Mouse (Mus musculus) limb, embryonic 11.5 days (tissue): ENCODE measurements around the gene Gm11232. TPM values are rescaled to one million over a fixed set of nuclear protein-coding genes. Genes with fewer than 3 reads are reported as not detected.

Experiments used
- ATAC-seq: fragments of 200-750 bp; cut with Nextera tagmentation; 2 replicates; pipeline ENCODE4 v1.8.0; 2017; ENCODE audit warnings: low read depth; ENCODE audit not compliant: insufficient number of reproducible peaks, low FRiP score, low TSS enrichment
- DNase-seq: peaks from one replicate; pipeline ENCODE4 v3.0.0-alpha.2; 2015; ENCODE audit warnings: low spot score
- H3K27ac ChIP-seq: fragments of 300-500 bp; sonication (generic); replicated peaks from 2 replicates; pipeline ENCODE4 v1.5.1; 2014; ENCODE audit warnings: low read depth, mild to moderate bottlenecking, low read length
- H3K27me3 ChIP-seq: fragments of 300-500 bp; sonication (generic); 2 replicates; pipeline ENCODE4 v1.6.1; 2014; ENCODE audit warnings: mild to moderate bottlenecking, low read length, mixed read lengths; ENCODE audit not compliant: control insufficient read depth, insufficient read depth
- H3K36me3 ChIP-seq: fragments of 300-500 bp; sonication (generic); 2 replicates; pipeline ENCODE4 v1.6.1; 2014; ENCODE audit warnings: mild to moderate bottlenecking, low read length, moderate library complexity, mixed read lengths; ENCODE audit not compliant: control insufficient read depth, insufficient read depth
- H3K4me1 ChIP-seq: fragments of 300-500 bp; sonication (generic); 2 replicates; pipeline ENCODE4 v1.6.1; 2014; ENCODE audit warnings: low read length, mixed read lengths; ENCODE audit not compliant: control insufficient read depth, insufficient read depth
- H3K4me2 ChIP-seq: fragments of 300-500 bp; sonication (generic); 2 replicates; pipeline ENCODE4 v1.6.1; 2014; ENCODE audit warnings: low read depth, mild to moderate bottlenecking, moderate library complexity; ENCODE audit not compliant: severe bottlenecking
- H3K4me3 ChIP-seq: fragments of 300-500 bp; sonication (generic); 2 replicates; pipeline ENCODE4 v1.5.1; 2014; ENCODE audit warnings: low read depth, low read length
- H3K9ac ChIP-seq: fragments of 300-500 bp; sonication (generic); 2 replicates; pipeline ENCODE4 v1.6.1; 2014; ENCODE audit warnings: mild to moderate bottlenecking, low read length
- H3K9me3 ChIP-seq: fragments of 300-500 bp; sonication (generic); 2 replicates; pipeline ENCODE4 v1.6.1; 2016; ENCODE audit warnings: low read length; ENCODE audit not compliant: control insufficient read depth
- WGBS: fragments of 180-500 bp; shearing (Covaris S2); extraction: QIAGEN DNeasy Blood & Tissue Kit; methylation state at CpG from one replicate; pipeline ENCODE4 v1.1.7; 2014; 5-methylcytosine and 5-hydroxymethylcytosine counted together
- polyA plus RNA-seq: library from polyadenylated mRNA; unstranded; fragments of >200 nt; fragmentation: Nextera tagmentation; extraction: Ambion mirVana; gene quantifications from 2 replicates; pipeline ENCODE4 v1.2.1, GENCODE M21; 2014

Gm11232 gene
- polyA plus RNA-seq, 1 experiment from 2014 or later, result 0.12 TPM

DNA sequence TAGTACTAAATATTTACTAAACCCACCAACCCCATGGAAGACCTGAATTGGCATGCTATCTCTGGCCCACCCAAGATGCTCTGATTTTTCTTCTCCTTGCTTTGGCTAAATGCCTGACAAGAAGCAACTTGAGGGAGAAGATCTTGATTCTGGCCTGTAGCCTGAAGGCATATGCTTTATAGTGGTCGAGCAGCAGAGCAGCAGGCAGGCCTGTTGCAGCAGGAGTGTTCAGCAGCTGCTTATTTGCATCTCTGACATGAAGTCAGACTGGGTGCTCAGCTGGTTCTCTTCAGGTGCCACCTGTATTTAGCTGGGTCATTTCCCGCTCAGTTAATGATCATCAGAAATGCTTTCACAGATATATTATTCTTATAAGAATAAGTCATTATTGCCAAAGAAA lies 30.2 kb downstream of the Gm11232 start:
- Histone ChIP-seq H3K4me2 (no peak overlapping the region), H3K9ac (no peak overlapping the region), H3K27me3 (no peaks in the 10 kb centered on the region), H3K4me1 (no peaks in the 10 kb centered on the region), H3K4me3 (no peak overlapping the region), H3K36me3 (no peaks in the 10 kb centered on the region), H3K27ac (no peak overlapping the region), H3K9me3 (no peaks in the 10 kb centered on the region)
- ATAC-seq (no peak), DNase-seq (no peak)
- 56% methylated on average over 2 of the region's 2 CpGs for WGBS

DNA sequence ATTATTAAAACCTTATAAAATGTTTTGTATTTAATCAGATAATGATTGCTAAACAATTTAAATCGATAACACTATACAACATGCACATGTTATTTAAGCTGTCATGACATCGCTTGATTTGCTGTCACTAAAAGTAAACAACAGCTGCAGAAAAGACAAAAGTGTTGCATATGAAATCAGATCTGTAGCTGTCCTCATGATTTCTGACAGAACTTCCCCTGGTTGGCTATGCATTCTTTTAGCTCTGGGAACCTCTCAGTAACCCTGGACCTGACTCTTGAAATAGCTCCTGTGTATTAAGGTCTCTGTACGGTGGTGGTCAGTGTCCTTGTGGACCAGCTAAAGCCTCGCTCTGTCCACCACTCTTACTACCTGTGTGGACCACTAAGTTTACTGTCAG lies 30.7 kb downstream of the Gm11232 start:
- ATAC-seq (no peak), DNase-seq (no peak)
- Histone ChIP-seq H3K27me3 (no peaks in the 10 kb centered on the region), H3K27ac (no peak overlapping the region), H3K9ac (no peak overlapping the region), H3K4me2 (no peak overlapping the region), H3K36me3 (no peaks in the 10 kb centered on the region), H3K4me3 (no peak overlapping the region), H3K4me1 (no peaks in the 10 kb centered on the region), H3K9me3 (no peaks in the 10 kb centered on the region)
- WGBS, result 84% methylated on average over 4 of the region's 4 CpGs

DNA sequence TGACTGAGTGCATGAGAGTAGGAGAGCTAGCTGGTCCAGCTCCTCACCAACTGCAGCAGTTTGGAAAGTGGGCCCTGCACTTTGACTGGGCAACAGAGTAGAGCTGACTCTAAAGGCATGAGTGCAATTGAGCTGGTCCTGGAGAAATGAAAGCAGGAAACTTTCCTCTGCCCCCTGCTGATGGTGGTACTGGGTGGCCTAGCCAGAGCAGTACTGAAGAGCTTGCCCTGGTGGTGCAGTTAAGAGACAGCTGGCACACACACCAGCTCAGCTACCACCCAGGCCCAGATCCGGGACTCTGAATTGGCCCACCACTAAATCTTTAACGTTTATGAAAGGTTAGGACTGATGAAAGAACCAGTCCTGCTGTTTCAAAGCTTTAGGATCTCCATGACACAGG lies 31.9 kb downstream of the Gm11232 start:
- H3K9me3 ChIP-seq, result no peaks in the 10 kb centered on the region
- no peak overlapping the region for H3K4me3 ChIP-seq
- H3K27me3 ChIP-seq, result no peaks in the 10 kb centered on the region
- no peak overlapping the region for H3K9ac ChIP-seq
- ATAC-seq, result no peak
- no peaks in the 10 kb centered on the region for H3K36me3 ChIP-seq
- H3K27ac ChIP-seq, result no peak overlapping the region
- H3K4me1 ChIP-seq, result no peaks in the 10 kb centered on the region
- no peak for DNase-seq
- H3K4me2 ChIP-seq, result no peak overlapping the region
- 60% methylated on average over 2 of the region's 2 CpGs for WGBS
